Mouse (Mus musculus): ENCODE results near the gene Gm14399.
"Not testable (repeated sequence)": the region's sequence is repeated elsewhere in the genome, so short reads cannot be mapped to it uniquely, and the experiment has no call there.

GRCm38 (mm10) chr2:175161438-175161837 is 19.6 kb upstream of the Gm14399 start:
- not testable (repeated sequence) for TF ChIP-seq POLR2A (IDR thresholded peaks at IDR 0.05; ENCODE audit: control insufficient read depth, low read depth, low read length); CTCF (IDR thresholded peaks at IDR 0.05; ENCODE audit: control insufficient read depth, insufficient read depth, insufficient replicate concordance, low read depth, low read length)

Measured in testis, adult 2 months (tissue).